Mouse (Mus musculus) hindbrain, postnatal 0 days (tissue): ENCODE measurements at regions not wholly inside any gene's neighbourhood (a gene's known extent, or its start where the extent isn't known, plus 50 kb on each side); places are given as distances from the start of the nearest gene placed in this dataset.
"Not testable (repeated sequence)": the region's sequence is repeated elsewhere in the genome, so short reads cannot be mapped to it uniquely, and the experiment has no call there.

Source experiments
- ATAC-seq: fragments of 200-750 bp; cut with Nextera tagmentation; 2 replicates; pipeline ENCODE4 v1.8.0; 2017; ENCODE audit warnings: mild to moderate bottlenecking, moderate TSS enrichment, moderate library complexity
- DNase-seq: peaks from one replicate; pipeline ENCODE4 v3.0.0-alpha.2; 2015; ENCODE audit warnings: low spot score
- H3K27ac ChIP-seq: fragments of 300-500 bp; sonication (generic); 2 replicates; pipeline ENCODE4 v1.5.1; 2014; ENCODE audit warnings: mild to moderate bottlenecking
- H3K27me3 ChIP-seq: fragments of 300-500 bp; sonication (generic); 2 replicates; pipeline ENCODE4 v1.6.1; 2014; ENCODE audit warnings: low read length, mixed read lengths; ENCODE audit not compliant: insufficient read depth
- H3K36me3 ChIP-seq: fragments of 300-500 bp; sonication (generic); 2 replicates; pipeline ENCODE4 v1.6.1; 2014; ENCODE audit warnings: low read length, mixed read lengths; ENCODE audit not compliant: insufficient read depth
- H3K4me1 ChIP-seq: fragments of 300-500 bp; sonication (generic); 2 replicates; pipeline ENCODE4 v1.6.1; 2014; ENCODE audit warnings: antibody characterized with exemption, low read length, mixed read lengths; ENCODE audit not compliant: insufficient read depth
- H3K4me2 ChIP-seq: fragments of 300-500 bp; sonication (generic); 2 replicates; pipeline ENCODE4 v1.6.1; 2014; ENCODE audit warnings: low read depth, mild to moderate bottlenecking, low read length, moderate library complexity, mixed read lengths
- H3K4me3 ChIP-seq: fragments of 300-500 bp; sonication (generic); 2 replicates; pipeline ENCODE4 v1.5.1; 2014; ENCODE audit warnings: low read length
- H3K9ac ChIP-seq: fragments of 300-500 bp; sonication (generic); replicated peaks from 2 replicates; pipeline ENCODE4 v1.6.1; 2014; ENCODE audit warnings: mild to moderate bottlenecking, low read length, moderate library complexity, mixed read lengths
- H3K9me3 ChIP-seq: fragments of 300-500 bp; sonication (generic); 2 replicates; pipeline ENCODE4 v1.6.1; 2016; ENCODE audit warnings: low read length, mixed read lengths
- CTCF ChIP-seq: IDR thresholded peaks from 2 replicates; pipeline ENCODE4 v1.5.1; 2016; ENCODE audit warnings: antibody characterized with exemption, control low read depth, low read depth
- WGBS: fragments of 180-500 bp; shearing (Covaris S2); extraction: QIAGEN DNeasy Blood & Tissue Kit; methylation state at CpG from one replicate; pipeline ENCODE4 v1.1.7; 2014; 5-methylcytosine and 5-hydroxymethylcytosine counted together

DNA sequence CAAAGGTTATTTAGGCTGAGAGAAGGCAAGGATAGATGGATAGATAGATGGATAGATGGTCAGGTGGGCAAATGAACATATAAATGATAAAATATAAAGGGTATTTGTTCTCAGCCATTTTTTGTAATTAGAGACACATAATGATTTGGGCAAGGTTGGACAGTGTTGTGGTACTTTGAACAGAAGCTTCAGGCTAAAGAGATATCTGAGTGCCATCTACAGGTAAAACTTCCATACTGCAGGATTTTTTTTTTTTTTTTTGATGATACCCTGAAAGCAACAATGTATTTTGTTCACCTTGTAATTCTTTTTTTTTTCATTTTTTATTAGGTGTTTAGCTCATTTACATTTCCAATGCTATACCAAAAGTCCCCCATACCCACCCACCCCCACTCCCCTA is 110.1 kb upstream of the Trabd2b start:
- no peak for ATAC-seq
- Histone ChIP-seq H3K4me2 (no peak overlapping the region), H3K27ac (no peak overlapping the region), H3K9me3 (no peaks in the 10 kb centered on the region), H3K27me3 (no peaks in the 10 kb centered on the region), H3K9ac (no peak overlapping the region), H3K4me1 (no peaks in the 10 kb centered on the region), H3K4me3 (no peak overlapping the region), H3K36me3 (no peaks in the 10 kb centered on the region)
- peak; percentile 57 for TF ChIP-seq CTCF
- DNase-seq, result no peak

GRCm38 (mm10) chr4:114298517-114298916 is 108.0 kb upstream of the Trabd2b start:
- not testable (repeated sequence) for H3K4me1 ChIP-seq, DNase-seq, H3K27me3 ChIP-seq, H3K27ac ChIP-seq, H3K36me3 ChIP-seq, H3K9me3 ChIP-seq, H3K9ac ChIP-seq, H3K4me3 ChIP-seq, H3K4me2 ChIP-seq, ATAC-seq
- 74% methylated on average over 1 of the region's 1 CpGs for WGBS

GRCm38 (mm10) chr4:114300390-114301012 is 106.0 kb upstream of the Trabd2b start:
- H3K36me3 ChIP-seq, result no peaks in the 10 kb centered on the region
- ATAC-seq (peak; percentile 56), DNase-seq (peak; percentile 71)
- H3K27me3 ChIP-seq, result no peaks in the 10 kb centered on the region
- no peak overlapping the region for H3K9ac ChIP-seq
- WGBS, result 47% methylated on average over 3 of the region's 3 CpGs
- H3K27ac ChIP-seq, result no peak overlapping the region
- H3K4me2 ChIP-seq, result no peak overlapping the region
- peak; percentile 78 for TF ChIP-seq CTCF
- no peaks in the 10 kb centered on the region for H3K4me1 ChIP-seq
- H3K9me3 ChIP-seq, result no peaks in the 10 kb centered on the region
- H3K4me3 ChIP-seq, result no peak overlapping the region

GRCm38 (mm10) chr4:114304654-114305053 is 101.9 kb upstream of the Trabd2b start:
- no peak for ATAC-seq
- H3K36me3 ChIP-seq, result no peaks in the 10 kb centered on the region
- H3K4me1 ChIP-seq, result no peaks in the 10 kb centered on the region
- H3K9ac ChIP-seq, result no peak overlapping the region
- no peak overlapping the region for H3K4me2 ChIP-seq
- H3K9me3 ChIP-seq, result no peaks in the 10 kb centered on the region
- H3K27me3 ChIP-seq, result no peaks in the 10 kb centered on the region
- H3K27ac ChIP-seq, result no peak overlapping the region
- WGBS, result 79% methylated on average over 1 of the region's 1 CpGs
- no peak for TF ChIP-seq CTCF
- H3K4me3 ChIP-seq, result no peak overlapping the region
- DNase-seq, result no peak

DNA sequence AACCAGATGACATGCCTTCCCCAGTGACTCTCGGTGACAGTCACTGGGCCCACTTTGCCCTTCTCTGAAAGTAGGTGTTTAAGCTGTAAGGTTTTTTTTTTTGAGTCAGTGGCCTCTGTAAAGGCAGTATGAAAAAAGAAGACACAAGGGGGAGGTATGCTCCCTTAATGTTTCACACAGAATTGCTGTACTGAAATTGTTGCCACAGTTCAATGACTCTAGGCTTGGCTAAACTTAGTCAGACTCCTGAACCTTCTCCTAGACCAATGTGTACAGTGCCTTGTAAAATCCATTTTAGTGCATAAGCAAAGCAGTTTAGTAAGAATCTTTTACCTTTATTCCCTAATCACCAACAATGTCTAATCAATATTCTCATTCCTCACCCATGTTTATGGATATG is 99.0 kb upstream of the Trabd2b start:
- Histone ChIP-seq H3K27me3 (no peaks in the 10 kb centered on the region), H3K9me3 (no peaks in the 10 kb centered on the region), H3K9ac (no peak overlapping the region), H3K4me2 (no peak overlapping the region), H3K36me3 (no peaks in the 10 kb centered on the region), H3K27ac (no peak overlapping the region), H3K4me3 (no peak overlapping the region), H3K4me1 (no peaks in the 10 kb centered on the region)
- ATAC-seq, result no peak
- no peak for TF ChIP-seq CTCF
- DNase-seq, result no peak
- 70% methylated on average over 1 of the region's 1 CpGs for WGBS

DNA sequence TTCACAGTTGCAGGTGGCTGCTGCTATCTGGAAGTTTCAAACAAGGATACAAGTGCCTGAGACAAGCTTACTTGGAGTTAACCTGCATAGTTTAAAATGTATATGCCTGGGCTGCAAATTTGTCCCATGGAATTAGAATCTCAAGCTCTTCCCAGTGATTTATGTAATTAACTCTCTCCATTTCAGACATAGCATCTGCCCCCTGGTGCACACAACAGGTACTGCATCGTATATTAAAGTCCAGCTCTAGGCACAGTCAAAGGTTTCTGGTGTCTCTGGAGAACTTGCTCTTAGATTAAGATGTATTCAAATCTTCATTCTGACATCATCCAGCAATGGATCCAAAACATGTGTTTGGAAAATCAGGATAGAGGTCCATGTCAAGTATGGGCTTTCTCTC is 98.0 kb upstream of the Trabd2b start:
- no peak for ATAC-seq
- no peaks in the 10 kb centered on the region for H3K36me3 ChIP-seq
- no peak overlapping the region for H3K9ac ChIP-seq
- H3K27me3 ChIP-seq, result no peaks in the 10 kb centered on the region
- no peak overlapping the region for H3K4me2 ChIP-seq
- no peak overlapping the region for H3K27ac ChIP-seq
- DNase-seq, result peak; percentile 42
- no peaks in the 10 kb centered on the region for H3K4me1 ChIP-seq
- TF ChIP-seq CTCF, result peak; percentile 78
- H3K4me3 ChIP-seq, result no peak overlapping the region
- no peaks in the 10 kb centered on the region for H3K9me3 ChIP-seq
- WGBS, result 4% methylated on average over 1 of the region's 1 CpGs

GRCm38 (mm10) chr4:114315051-114315450 is 91.5 kb upstream of the Trabd2b start:
- Histone ChIP-seq H3K36me3 (no peaks in the 10 kb centered on the region), H3K27me3 (no peaks in the 10 kb centered on the region), H3K27ac (no peak overlapping the region), H3K9me3 (no peaks in the 10 kb centered on the region), H3K9ac (no peak overlapping the region), H3K4me1 (no peaks in the 10 kb centered on the region), H3K4me3 (no peak overlapping the region), H3K4me2 (no peak overlapping the region)
- DNase-seq (no peak), ATAC-seq (no peak)
- 74% methylated on average over 2 of the region's 2 CpGs for WGBS
- no peak for TF ChIP-seq CTCF
